Mouse (Mus musculus) small intestine, adult 2 months (tissue): ENCODE measurements around the gene Slco3a1. TPM values are rescaled to one million over a fixed set of nuclear protein-coding genes. Genes with fewer than 3 reads are reported as not detected.

Experiments
- H3K27ac ChIP-seq: fragments of 200-500 bp; 2 replicates; pipeline ENCODE4 v1.5.1; 2012; ENCODE audit warnings: low read depth, low read length, control low read depth, inconsistent platforms; ENCODE audit not compliant: insufficient read depth
- H3K27me3 ChIP-seq: fragments of 200-500 bp; 2 replicates; pipeline ENCODE4 v1.6.1; 2012; ENCODE audit warnings: mild to moderate bottlenecking, moderate library complexity, low read length, inconsistent platforms; ENCODE audit not compliant: control insufficient read depth, insufficient read depth
- H3K36me3 ChIP-seq: fragments of 200-500 bp; 2 replicates; pipeline ENCODE4 v1.6.1; 2012; ENCODE audit warnings: mild to moderate bottlenecking, low read length, control low read depth, inconsistent platforms; ENCODE audit not compliant: control insufficient read depth, insufficient read depth
- H3K4me1 ChIP-seq: fragments of 200-500 bp; 2 replicates; pipeline ENCODE4 v1.6.1; 2012; ENCODE audit warnings: low read length, inconsistent platforms, mixed read lengths; ENCODE audit not compliant: control insufficient read depth, insufficient read depth, insufficient read length
- H3K4me3 ChIP-seq: fragments of 200-500 bp; 2 replicates; pipeline ENCODE4 v1.5.1; 2012; ENCODE audit warnings: low read depth, mild to moderate bottlenecking, control low read depth, inconsistent platforms, low read length, moderate library complexity
- CTCF ChIP-seq: fragments of 200-500 bp; IDR thresholded peaks from 2 replicates; pipeline ENCODE4 v1.5.1; 2012; ENCODE audit warnings: low read depth, mild to moderate bottlenecking, control low read depth, inconsistent platforms, low read length, moderate library complexity, mixed read lengths; ENCODE audit not compliant: insufficient replicate concordance, insufficient read length; ENCODE audit errors: extremely low read depth
- POLR2A ChIP-seq: fragments of 200-500 bp; IDR thresholded peaks from 2 replicates; pipeline ENCODE4 v1.6.1; 2012; ENCODE audit warnings: low read depth, mild to moderate bottlenecking, control low read depth, inconsistent platforms, low read length, moderate library complexity
- WGBS: fragments of 180-500 bp; shearing (Covaris S2); methylation state at CpG from one replicate; pipeline ENCODE4 v1.1.7; 2018; 5-methylcytosine and 5-hydroxymethylcytosine counted together
- polyA plus RNA-seq: library from polyadenylated mRNA; depleted of rRNA; stranded (reverse); fragments of >200 nt; gene quantifications from 2 replicates; pipeline ENCODE4 v1.2.3, GENCODE M21; 2012

The Slco3a1 gene
- polyA plus RNA-seq, 1 experiment: 15.3 TPM

GRCm38 (mm10) chr7:74320635-74321034 lies 233.9 kb downstream of the Slco3a1 start:
- H3K27ac ChIP-seq: no peak overlapping the region
- no peak overlapping the region for H3K4me3 ChIP-seq
- H3K27me3 ChIP-seq: no peaks in the 10 kb centered on the region
- TF ChIP-seq POLR2A (no peak), CTCF (no peak)
- H3K4me1 ChIP-seq: no peaks in the 10 kb centered on the region
- 95% methylated on average over 5 of the region's 5 CpGs for WGBS
- H3K36me3 ChIP-seq: 0 out of 2 replicates have a peak, but pooled peaks cover 4% of the 10 kb centered on the region

DNA sequence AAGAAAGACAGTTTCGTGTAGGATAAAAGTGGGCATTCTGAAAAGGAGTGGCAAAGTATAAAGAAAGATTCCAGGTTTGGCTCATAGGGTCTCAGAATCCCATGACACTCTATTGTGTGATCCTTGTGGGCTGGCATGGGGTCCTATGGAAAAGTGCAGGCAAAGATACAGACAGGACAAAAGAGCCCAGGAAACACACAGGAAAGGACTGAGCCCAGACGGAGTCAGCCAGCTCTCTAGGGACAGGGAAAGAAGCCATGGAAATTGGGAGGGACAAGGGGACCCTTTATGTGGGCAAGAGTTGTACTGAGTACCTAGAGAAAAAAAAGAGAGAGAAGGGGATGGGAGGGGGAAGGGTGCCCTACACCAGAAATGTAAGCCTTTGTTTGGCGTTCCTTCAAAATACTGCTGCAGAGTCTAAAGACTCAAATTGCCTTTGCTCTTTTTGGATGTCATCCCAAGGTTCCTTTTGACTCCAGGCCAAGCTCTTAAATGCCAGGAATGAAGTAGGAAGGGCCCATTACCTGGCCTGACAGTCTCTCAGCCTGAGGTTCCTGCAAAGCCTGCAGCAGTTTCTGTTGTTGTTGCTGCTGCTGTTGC lies 238.6 kb downstream of the Slco3a1 start:
- Histone ChIP-seq H3K4me3 (no peak overlapping the region), H3K36me3 (0 out of 2 replicates have a peak, but pooled peaks cover 4% of the 10 kb centered on the region), H3K27ac (no peak overlapping the region), H3K4me1 (no peaks in the 10 kb centered on the region), H3K27me3 (no peaks in the 10 kb centered on the region)
- WGBS: 74% methylated on average over 3 of the region's 3 CpGs
- TF ChIP-seq POLR2A (no peak), CTCF (no peak)

- WGBS: 89% methylated on average over 1 of the region's 1 CpGs
- no peaks in the 10 kb centered on the region for H3K4me1 ChIP-seq
- 0 out of 2 replicates have a peak, but pooled peaks cover under 1% of the 10 kb centered on the region for H3K36me3 ChIP-seq
- no peak overlapping the region for H3K27ac ChIP-seq
- H3K27me3 ChIP-seq: no peaks in the 10 kb centered on the region
- no peak for TF ChIP-seq CTCF
- no peak for TF ChIP-seq POLR2A
- H3K4me3 ChIP-seq: no peak overlapping the region
These were observed 240.3 kb downstream of the Slco3a1 start for GRCm38 (mm10) chr7:74314276-74314675.

- Histone ChIP-seq H3K36me3 (no peaks in the 10 kb centered on the region), H3K4me1 (no peaks in the 10 kb centered on the region), H3K27me3 (no peaks in the 10 kb centered on the region), H3K27ac (no peak overlapping the region), H3K4me3 (no peak overlapping the region)
- 91% methylated on average over 6 of the region's 6 CpGs for WGBS
- no peak for TF ChIP-seq CTCF
- no peak for TF ChIP-seq POLR2A
These were observed 241.1 kb downstream of the Slco3a1 start for GRCm38 (mm10) chr7:74313279-74314105.

DNA sequence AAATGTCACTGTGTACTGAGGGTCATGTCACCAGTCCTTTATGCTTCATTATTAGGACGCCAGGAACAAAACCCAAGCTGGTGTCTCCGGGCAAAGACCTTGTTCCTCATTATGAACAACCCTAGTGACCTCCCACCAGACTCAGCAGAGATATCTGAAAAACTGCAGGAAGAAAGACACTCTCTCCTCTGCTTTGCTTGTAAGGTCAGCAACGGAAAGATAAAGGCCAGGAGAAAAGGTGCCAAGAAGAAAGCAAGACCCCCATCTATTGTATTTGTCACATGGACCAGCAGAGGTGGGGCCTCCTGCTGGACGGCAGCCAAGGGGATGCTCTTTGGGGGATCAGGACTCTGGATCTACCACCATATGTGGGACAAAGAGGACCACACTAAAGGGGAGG lies 243.0 kb downstream of the Slco3a1 start:
- Histone ChIP-seq H3K27me3 (no peaks in the 10 kb centered on the region), H3K36me3 (no peaks in the 10 kb centered on the region), H3K27ac (no peak overlapping the region), H3K4me3 (no peak overlapping the region), H3K4me1 (no peaks in the 10 kb centered on the region)
- no peak for TF ChIP-seq CTCF
- 80% methylated on average over 4 of the region's 4 CpGs for WGBS

GRCm38 (mm10) chr7:74303611-74304300 lies 250.8 kb downstream of the Slco3a1 start:
- no peaks in the 10 kb centered on the region for H3K36me3 ChIP-seq
- TF ChIP-seq POLR2A (no peak), CTCF (no peak)
- no peak overlapping the region for H3K4me3 ChIP-seq
- H3K27me3 ChIP-seq: no peaks in the 10 kb centered on the region
- no peak overlapping the region for H3K27ac ChIP-seq
- WGBS: 75% methylated on average over 14 of the region's 14 CpGs
- no peaks in the 10 kb centered on the region for H3K4me1 ChIP-seq

GRCm38 (mm10) chr7:74303081-74303480 lies 251.5 kb downstream of the Slco3a1 start:
- H3K4me1 ChIP-seq: no peaks in the 10 kb centered on the region
- 75% methylated on average over 5 of the region's 5 CpGs for WGBS
- no peaks in the 10 kb centered on the region for H3K27me3 ChIP-seq
- no peak overlapping the region for H3K4me3 ChIP-seq
- TF ChIP-seq CTCF: no peak
- TF ChIP-seq POLR2A: no peak
- H3K36me3 ChIP-seq: no peaks in the 10 kb centered on the region
- H3K27ac ChIP-seq: no peak overlapping the region
